ENCODE assay signal across 8 mouse cellular contexts in genomic region chr1:87541614-87542013, GRCm38 (mm10). TPM values are rescaled to one million over a fixed set of nuclear protein-coding genes. Genes with fewer than 3 reads are reported as not detected.
DNase-seq lines count a peak whose midpoint lies in the region; ATAC-seq lines count a peak whose summit lies in the region.

No protein-coding gene starts in this region.

- 34% methylated on average over 7 of the region's 7 CpGs for WGBS in hindbrain, embryonic 11.5 days
- WGBS in hindbrain, embryonic 14.5 days: 30% methylated on average over 7 of the region's 7 CpGs

- no peak overlapping the region for H3K4me3 ChIP-seq in hindbrain, embryonic 11.5 days (ENCODE audit: low read depth, low read length)
- no peak overlapping the region for H3K4me3 ChIP-seq in hindbrain, embryonic 14.5 days (replicated peaks; ENCODE audit: low read length)

- H3K27me3 ChIP-seq in hindbrain, embryonic 11.5 days (ENCODE audit: control insufficient read depth, insufficient read depth, low read length): no peaks in the 10 kb centered on the region
- no peaks in the 10 kb centered on the region for H3K27me3 ChIP-seq in hindbrain, embryonic 14.5 days (ENCODE audit: control insufficient read depth, insufficient read depth, low read length)

- H3K27ac ChIP-seq in hindbrain, embryonic 11.5 days (ENCODE audit: low read depth, low read length): no peak overlapping the region
- H3K27ac ChIP-seq in hindbrain, embryonic 14.5 days: no peak overlapping the region

- no peak overlapping the region for H3K9ac ChIP-seq in hindbrain, embryonic 11.5 days (ENCODE audit: low read depth, low read length)
- H3K9ac ChIP-seq in hindbrain, embryonic 14.5 days: no peak overlapping the region

- ATAC-seq in hindbrain, embryonic 11.5 days (ENCODE audit: low FRiP score): no peak
- ATAC-seq in hindbrain, embryonic 14.5 days (ENCODE audit: low FRiP score): no peak
- ATAC-seq in activated CD4-positive, CD25-positive, alpha-beta regulatory T cell, adult 4 months: no peak

- H3K4me1 ChIP-seq in hindbrain, embryonic 11.5 days (replicated peaks; ENCODE audit: control insufficient read depth, insufficient read depth, low read length): no peaks in the 10 kb centered on the region
- peaks cover 4% of the 10 kb centered on the region; the same call in 1 of the 2 replicates for H3K4me1 ChIP-seq in hindbrain, embryonic 14.5 days (replicated peaks; ENCODE audit: control insufficient read depth, insufficient read depth, low read length)

- DNase-seq in hindbrain, embryonic 11.5 days (ENCODE audit: low spot score): peak; percentile 53
- no peak for DNase-seq in hindbrain, embryonic 14.5 days (ENCODE audit: low spot score)
- peak; percentile 15 to 25 for DNase-seq in urinary bladder, postnatal 36 days (ENCODE audit: low spot score in 2 of 2)
- DNase-seq in urinary bladder, postnatal 4 days (ENCODE audit: low spot score in 2 of 2): no peak
- peak; percentile 30 to 47 for DNase-seq in cerebellum, adult 18-20 months
- DNase-seq in induced T-regulatory cell, adult 2 months (ENCODE audit: low read depth): peak; percentile 57
- peak; percentile 44 for DNase-seq in mesoderm, embryonic 11.5 days (ENCODE audit: low read depth, low spot score)

- H3K36me3 ChIP-seq in hindbrain, embryonic 11.5 days (ENCODE audit: control insufficient read depth, insufficient read depth, low read length): no peaks in the 10 kb centered on the region
- H3K36me3 ChIP-seq in hindbrain, embryonic 14.5 days (replicated peaks; ENCODE audit: control insufficient read depth, insufficient read depth): no peaks in the 10 kb centered on the region

- H3K9me3 ChIP-seq in hindbrain, embryonic 11.5 days (ENCODE audit: control insufficient read depth, low read length): no peaks in the 10 kb centered on the region
- H3K9me3 ChIP-seq in hindbrain, embryonic 14.5 days (ENCODE audit: control insufficient read depth, low read length): no peaks in the 10 kb centered on the region

- no peak overlapping the region for H3K4me2 ChIP-seq in hindbrain, embryonic 11.5 days (replicated peaks; ENCODE audit: low read depth, low read length)
- no peak overlapping the region for H3K4me2 ChIP-seq in hindbrain, embryonic 14.5 days (replicated peaks)

RNA-seq across cellular contexts. Expression of gene Neu2, which starts 31.9 kb away (rescaled TPM):
- not detected in 2 replicates for polyA plus RNA-seq in hindbrain, embryonic 11.5 days (2014; fragmentation: Nextera tagmentation; extraction: Ambion mirVana)
- polyA plus RNA-seq in hindbrain, embryonic 14.5 days (2014; fragmentation: Nextera tagmentation; extraction: Ambion mirVana): 0.40 and 0.86 TPM in 2 replicates
- polyA plus RNA-seq in activated CD4-positive, CD25-positive, alpha-beta regulatory T cell, adult 4 months (2017; shearing (Covaris generic)): not detected

RNA-seq across cellular contexts. Expression of gene Ngef, which starts 32.1 kb away (rescaled TPM):
- polyA plus RNA-seq in hindbrain, embryonic 11.5 days (2014; fragmentation: Nextera tagmentation; extraction: Ambion mirVana): 2.3 and 2.9 TPM in 2 replicates
- 15.4 and 19.0 TPM in 2 replicates for polyA plus RNA-seq in hindbrain, embryonic 14.5 days (2014; fragmentation: Nextera tagmentation; extraction: Ambion mirVana)
- polyA plus RNA-seq in activated CD4-positive, CD25-positive, alpha-beta regulatory T cell, adult 4 months (2017; shearing (Covaris generic)): not detected

Comparison
In these comparisons a context has a peak if more than half of its experiments do, and no peak if none do; other contexts are left out.
1. DNase-seq: peak in hindbrain, embryonic 11.5 days (single experiment), urinary bladder, postnatal 36 days (2 of 2), cerebellum, adult 18-20 months (2 of 2), induced T-regulatory cell, adult 2 months (single experiment) and mesoderm, embryonic 11.5 days (single experiment); none in hindbrain, embryonic 14.5 days (single experiment) and urinary bladder, postnatal 4 days (0 of 2).